Mouse (Mus musculus) MEL (cell line): ENCODE results near the gene Smim13. TPM values are rescaled to one million over a fixed set of nuclear protein-coding genes. Genes with fewer than 3 reads are reported as not detected.

Experiments used
- DNase-seq: peaks from one replicate; pipeline ENCODE4 v3.0.0; 2011; ENCODE audit warnings: low read depth, low spot score
- H3K27ac ChIP-seq: 2 replicates; pipeline ENCODE4 v1.5.1; 2012; ENCODE audit warnings: low read depth, mild to moderate bottlenecking, control low read depth, low read length, moderate library complexity; ENCODE audit not compliant: control insufficient read depth
- H3K27me3 ChIP-seq, 2 experiments: fragments of 150-350 bp in 1 of 2; sonication (generic) in 1 of 2; 2 replicates each; pipeline ENCODE4 v1.6.1; 2012; ENCODE audit warnings: low read length in 2 of 2, mild to moderate bottlenecking in 2 of 2, improper control_type of control experiment in 1 of 2, moderate library complexity in 1 of 2; ENCODE audit not compliant: insufficient read depth in 2 of 2, control insufficient read depth in 1 of 2
- H3K36me3 ChIP-seq, 2 experiments: 2 replicates each; pipeline ENCODE4 v1.6.1; 2012 to 2014; ENCODE audit warnings: low read length in 2 of 2, improper control_type of control experiment in 1 of 2, inconsistent platforms in 1 of 2, mild to moderate bottlenecking in 1 of 2; ENCODE audit not compliant: insufficient read depth in 2 of 2, control insufficient read depth in 1 of 2
- H3K4me1 ChIP-seq, 2 experiments: fragments of 150-350 bp in 1 of 2; sonication (generic) in 1 of 2; 2 replicates each; pipeline ENCODE4 v1.6.1; 2012; ENCODE audit warnings: low read length in 2 of 2, improper control_type of control experiment in 1 of 2, mild to moderate bottlenecking in 1 of 2; ENCODE audit not compliant: insufficient read depth in 2 of 2, control insufficient read depth in 1 of 2
- H3K4me3 ChIP-seq, 2 experiments: fragments of 150-350 bp in 1 of 2; sonication (generic) in 1 of 2; 2 replicates each; pipeline ENCODE4 v1.5.1; 2012; ENCODE audit warnings: low read depth in 2 of 2, low read length in 2 of 2, mild to moderate bottlenecking in 2 of 2, moderate library complexity in 2 of 2, control low read depth in 1 of 2, improper control_type of control experiment in 1 of 2; ENCODE audit not compliant: control insufficient read depth in 1 of 2, insufficient read depth in 1 of 2
- H3K79me2 ChIP-seq: 2 replicates; pipeline ENCODE4 v1.6.1; 2012; ENCODE audit warnings: mild to moderate bottlenecking, low read length, moderate library complexity; ENCODE audit not compliant: control insufficient read depth, poor library complexity, insufficient read depth
- H3K9ac ChIP-seq: 2 replicates; pipeline ENCODE4 v1.6.1; 2012; ENCODE audit warnings: low read depth, mild to moderate bottlenecking, control low read depth, low read length, moderate library complexity; ENCODE audit not compliant: control insufficient read depth, poor library complexity, severe bottlenecking
- H3K9me3 ChIP-seq: fragments of 150-350 bp; sonication (generic); replicated peaks from 2 replicates; pipeline ENCODE4 v1.6.1; 2012; ENCODE audit warnings: mild to moderate bottlenecking, low read length, improper control_type of control experiment, moderate library complexity; ENCODE audit not compliant: insufficient read depth
- CHD1 ChIP-seq: IDR thresholded peaks from 2 replicates; pipeline ENCODE4 v1.6.1; 2012; ENCODE audit warnings: low read depth, mild to moderate bottlenecking, inconsistent platforms, low read length, improper control_type of control experiment
- CHD2 ChIP-seq: IDR thresholded peaks from 2 replicates; pipeline ENCODE4 v1.6.1; 2011; ENCODE audit warnings: low read length, improper control_type of control experiment
- CTCF ChIP-seq, 3 experiments: IDR thresholded peaks in 2 of 3; conservative IDR thresholded peaks in 1 of 3; 2 replicates each; pipeline ENCODE4 v1.5.1; 2011 to 2012; ENCODE audit warnings: low read length in 3 of 3, low read depth in 2 of 3, mild to moderate bottlenecking in 2 of 3, improper control_type of control experiment in 1 of 3, inconsistent platforms in 1 of 3, mixed read lengths in 1 of 3, moderate library complexity in 1 of 3; ENCODE audit not compliant: control insufficient read depth in 1 of 3, insufficient read depth in 1 of 3, poor library complexity in 1 of 3, severe bottlenecking in 1 of 3
- E2F4 ChIP-seq: IDR thresholded peaks from 2 replicates; pipeline ENCODE4 v1.6.1; 2011; ENCODE audit warnings: low read depth, low read length, improper control_type of control experiment, borderline replicate concordance
- ELF1 ChIP-seq: IDR thresholded peaks from 2 replicates; pipeline ENCODE4 v1.6.1; 2014; ENCODE audit warnings: low read depth, mild to moderate bottlenecking, inconsistent platforms, low read length, improper control_type of control experiment, moderate library complexity
- GABPA ChIP-seq: IDR thresholded peaks from 2 replicates; pipeline ENCODE4 v1.6.1; 2012; ENCODE audit warnings: low read depth, mild to moderate bottlenecking, inconsistent platforms, low read length, improper control_type of control experiment, moderate library complexity
- GATA1 ChIP-seq: IDR thresholded peaks from 2 replicates; pipeline ENCODE4 v1.6.1; 2011; ENCODE audit warnings: low read depth, low read length, improper control_type of control experiment
- HCFC1 ChIP-seq: IDR thresholded peaks from 2 replicates; pipeline ENCODE4 v1.6.1; 2012; ENCODE audit warnings: low read depth, mild to moderate bottlenecking, inconsistent platforms, low read length, improper control_type of control experiment, moderate library complexity
- JUND ChIP-seq: IDR thresholded peaks from 2 replicates; pipeline ENCODE4 v1.6.1; 2011; ENCODE audit warnings: low read depth, mild to moderate bottlenecking, improper control_type of control experiment, low read length
- KAT2A ChIP-seq: conservative IDR thresholded peaks from 2 replicates; pipeline ENCODE4 v1.6.1; 2012; ENCODE audit warnings: low read depth, low read length, improper control_type of control experiment, inconsistent platforms
- MAFK ChIP-seq: IDR thresholded peaks from 2 replicates; pipeline ENCODE4 v1.6.1; 2011; ENCODE audit warnings: low read depth, mild to moderate bottlenecking, low read length, improper control_type of control experiment, borderline replicate concordance
- MAX ChIP-seq: IDR thresholded peaks from 2 replicates; pipeline ENCODE4 v1.6.1; 2011; ENCODE audit warnings: low read length, improper control_type of control experiment
- MAZ ChIP-seq: IDR thresholded peaks from 2 replicates; pipeline ENCODE4 v1.6.1; 2012; ENCODE audit warnings: low read depth, mild to moderate bottlenecking, inconsistent platforms, low read length, improper control_type of control experiment
- MYB ChIP-seq: IDR thresholded peaks from 2 replicates; pipeline ENCODE4 v1.6.1; 2011; ENCODE audit warnings: mild to moderate bottlenecking, low read depth, low read length, improper control_type of control experiment
- MYC ChIP-seq: IDR thresholded peaks from 2 replicates; pipeline ENCODE4 v1.6.1; 2011; ENCODE audit warnings: low read depth, mild to moderate bottlenecking, low read length, improper control_type of control experiment, moderate library complexity
- NELFE ChIP-seq: IDR thresholded peaks from 2 replicates; pipeline ENCODE4 v1.6.1; 2011; ENCODE audit warnings: low read depth, low read length, improper control_type of control experiment
- NRF1 ChIP-seq: IDR thresholded peaks from 2 replicates; pipeline ENCODE4 v1.6.1; 2014; ENCODE audit warnings: low read depth, mild to moderate bottlenecking, inconsistent platforms, low read length, improper control_type of control experiment, moderate library complexity; ENCODE audit not compliant: poor library complexity, insufficient read depth, severe bottlenecking
- POLR2AphosphoS5 ChIP-seq: IDR thresholded peaks from 2 replicates; pipeline ENCODE4 v1.6.1; 2012; ENCODE audit warnings: low read depth, borderline replicate concordance, mild to moderate bottlenecking, inconsistent platforms, low read length, moderate library complexity, mixed read lengths
- RCOR1 ChIP-seq: IDR thresholded peaks from 2 replicates; pipeline ENCODE4 v1.6.1; 2012; ENCODE audit warnings: low read depth, mild to moderate bottlenecking, inconsistent platforms, low read length, improper control_type of control experiment
- SIN3A ChIP-seq: IDR thresholded peaks from 2 replicates; pipeline ENCODE4 v1.6.1; 2012; ENCODE audit warnings: low read length, improper control_type of control experiment, inconsistent platforms
- TAL1 ChIP-seq: IDR thresholded peaks from 2 replicates; pipeline ENCODE4 v1.6.1; 2012; ENCODE audit warnings: mild to moderate bottlenecking, inconsistent platforms, low read length, moderate library complexity, mixed read lengths
- TCF12 ChIP-seq: IDR thresholded peaks from 2 replicates; pipeline ENCODE4 v1.6.1; 2014; ENCODE audit warnings: low read depth, mild to moderate bottlenecking, inconsistent platforms, low read length, improper control_type of control experiment, moderate library complexity
- USF1 ChIP-seq: IDR thresholded peaks from 2 replicates; pipeline ENCODE4 v1.6.1; 2014; ENCODE audit warnings: low read depth, mild to moderate bottlenecking, inconsistent platforms, low read length, improper control_type of control experiment, moderate library complexity
- ZMIZ1 ChIP-seq: IDR thresholded peaks from 2 replicates; pipeline ENCODE4 v1.6.1; 2012; ENCODE audit warnings: low read depth, mild to moderate bottlenecking, inconsistent platforms, low read length, improper control_type of control experiment, moderate library complexity
- ZNF384 ChIP-seq: IDR thresholded peaks from 2 replicates; pipeline ENCODE4 v1.6.1; 2012; ENCODE audit warnings: low read depth, mild to moderate bottlenecking, inconsistent platforms, low read length, improper control_type of control experiment
- polyA plus RNA-seq, 2 experiments: library from polyadenylated mRNA; stranded (reverse) in 1 of 2; unstranded in 1 of 2; fragments of >175 nt in 1 of 2; fragments of >200 nt in 1 of 2; gene quantifications; 2 replicates each; pipeline versions ENCODE4 v1.2.1 to v1.2.4; 2012; ENCODE audit warnings: low replicate concordance in 2 of 2, low read depth in 1 of 2; ENCODE audit not compliant: insufficient read length in 2 of 2, insufficient read depth in 1 of 2, missing spikeins in 1 of 2
- total RNA-seq: library from RNA; depleted of rRNA; stranded (reverse); fragments of 300-350 nt; gene quantifications from 2 replicates; pipeline ENCODE4 v1.2.3, GENCODE M21; 2012

Gene Smim13
- total and polyA plus RNA-seq, 3 experiments, result 11.1 to 13.1 TPM; not detected in 1

DNA sequence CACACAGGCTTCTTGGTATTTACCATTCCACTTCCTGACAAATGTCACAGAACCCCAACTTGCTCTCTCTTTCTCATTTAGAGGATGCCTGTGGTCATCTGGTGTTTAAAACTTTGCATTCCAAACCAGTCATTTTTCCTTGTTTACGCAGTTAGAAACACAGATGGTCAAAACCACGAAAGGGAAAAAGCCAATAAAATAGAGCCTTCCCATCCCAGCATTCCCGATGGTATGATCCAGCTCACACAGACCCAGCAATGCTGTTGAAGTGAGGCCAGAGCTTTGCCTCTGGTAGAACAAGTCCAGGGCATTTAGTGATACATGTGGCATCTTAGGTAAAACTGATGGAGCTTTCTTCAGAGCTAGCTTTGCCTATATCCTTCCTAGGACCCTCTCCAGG lies 71.8 kb downstream of the Smim13 start:
- no peaks in the 10 kb centered on the region for H3K4me1 ChIP-seq
- no peak overlapping the region for H3K4me3 ChIP-seq
- no peak for DNase-seq
- H3K27ac ChIP-seq, result no peak overlapping the region
- no peaks in the 10 kb centered on the region for H3K79me2 ChIP-seq
- H3K9me3 ChIP-seq, result no peaks in the 10 kb centered on the region
- TF ChIP-seq USF1, result no peak
- no peak for TF ChIP-seq RCOR1
- no peak for TF ChIP-seq CHD1
- TF ChIP-seq TAL1, result no peak
- no peak for TF ChIP-seq CHD2
- TF ChIP-seq POLR2AphosphoS5, result no peak
- TF ChIP-seq CTCF (IDR thresholded peaks at IDR 0.05 in 2 of 3, conservative IDR thresholded peaks at IDR 0.05 in 1 of 3; ENCODE audit: control insufficient read depth in 1 of 3, insufficient read depth in 1 of 3, low read depth in 2 of 3, low read length in 3 of 3, poor library complexity in 1 of 3, severe bottlenecking in 1 of 3), result no peak
- TF ChIP-seq GATA1, result no peak
- TF ChIP-seq TCF12, result no peak
- TF ChIP-seq MAFK, result no peak
- no peak for TF ChIP-seq MYB
- TF ChIP-seq GABPA, result no peak
- TF ChIP-seq, all 39 proteins: peak for 0
- H3K36me3 ChIP-seq, result no peaks in the 10 kb centered on the region
- no peak overlapping the region for H3K9ac ChIP-seq
- peaks cover 0 to 3% of the 10 kb centered on the region in 2 experiments; a peak in 1 of 4 replicates for H3K27me3 ChIP-seq

DNA sequence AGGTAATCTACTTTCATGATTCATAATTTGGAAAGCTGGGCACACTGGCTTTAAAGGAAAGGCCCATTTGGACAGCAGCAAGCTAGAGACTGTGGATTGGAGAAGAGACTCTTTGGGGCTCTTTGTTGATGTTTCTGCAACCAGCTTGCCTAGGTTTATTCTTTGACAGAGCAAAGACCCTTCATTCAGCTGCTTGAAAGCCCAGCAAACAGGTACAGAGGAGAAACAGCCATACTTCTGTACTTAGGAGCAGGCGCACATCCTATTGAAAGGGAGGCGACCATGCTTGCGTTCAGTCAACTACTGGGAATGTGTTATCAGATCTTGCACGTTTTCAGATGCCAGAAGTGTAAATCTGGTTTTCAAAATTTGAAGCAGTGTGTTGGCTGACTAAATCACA lies 75.0 kb downstream of the Smim13 start:
- H3K4me3 ChIP-seq, result no peak overlapping the region
- no peak for DNase-seq
- H3K27me3 ChIP-seq, result peaks cover 0 to 2% of the 10 kb centered on the region in 2 experiments; a peak in 1 of 4 replicates
- H3K9me3 ChIP-seq, result no peaks in the 10 kb centered on the region
- H3K27ac ChIP-seq, result no peak overlapping the region
- H3K4me1 ChIP-seq, result no peaks in the 10 kb centered on the region
- TF ChIP-seq HCFC1, result no peak
- TF ChIP-seq ZNF384, result no peak
- TF ChIP-seq MAFK, result no peak
- no peak for TF ChIP-seq NELFE
- TF ChIP-seq SIN3A, result no peak
- no peaks in the 10 kb centered on the region for H3K79me2 ChIP-seq
- H3K9ac ChIP-seq, result no peak overlapping the region
- H3K36me3 ChIP-seq, result no peaks in the 10 kb centered on the region

- Histone ChIP-seq H3K4me1 (no peaks in the 10 kb centered on the region), H3K9me3 (no peaks in the 10 kb centered on the region), H3K27me3 (peaks cover 0 to 2% of the 10 kb centered on the region in 2 experiments; a peak in 1 of 4 replicates), H3K4me3 (no peak overlapping the region), H3K9ac (no peak overlapping the region), H3K36me3 (no peaks in the 10 kb centered on the region), H3K79me2 (no peaks in the 10 kb centered on the region), H3K27ac (no peak overlapping the region)
- no peak for DNase-seq
- TF ChIP-seq CHD1 (no peak), MAX (no peak), HCFC1 (no peak), MAZ (no peak), KAT2A (no peak), MYC (no peak), ZMIZ1 (no peak), GABPA (no peak), JUND (no peak), E2F4 (no peak), NRF1 (no peak), ELF1 (no peak), POLR2AphosphoS5 (no peak), ZNF384 (no peak)
Observed at GRCm38 (mm10) chr13:41325346-41325745, 75.7 kb downstream of the Smim13 start.
